8 mouse cellular contexts compared by ENCODE assay signal in the genomic region with DNA sequence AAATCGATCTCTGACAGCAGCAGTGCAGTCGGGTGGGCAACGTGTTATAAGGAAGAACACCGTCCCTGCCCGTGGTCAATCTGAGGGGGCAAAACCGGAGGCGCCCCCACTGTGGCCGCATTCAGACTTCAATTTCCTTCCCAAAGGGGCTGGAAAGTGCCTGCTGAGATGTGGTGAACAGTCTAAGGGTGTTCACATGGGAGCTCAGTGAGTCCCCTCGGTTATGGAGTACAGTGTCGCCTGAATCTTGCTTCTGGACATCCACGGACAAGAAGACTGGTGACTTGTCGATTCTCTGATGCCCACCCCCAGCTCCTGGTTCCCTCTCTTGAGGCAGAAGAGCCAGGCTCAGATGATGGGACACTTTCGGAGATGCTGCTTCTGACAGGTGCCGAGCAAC. TPM values are rescaled to one million over a fixed set of nuclear protein-coding genes. Genes with fewer than 3 reads are reported as not detected.
DNase-seq lines count a peak whose midpoint lies in the region; ATAC-seq and TF ChIP-seq lines count a peak whose summit lies in the region.

No protein-coding gene starts in this region.

- peak; percentile 6 for DNase-seq in embryo, embryonic 10 days (ENCODE audit: low spot score)
- DNase-seq in embryo, embryonic 11 days = no peak
- DNase-seq in spleen, adult 2 months (ENCODE audit: low read depth in 1 of 2, low spot score in 2 of 2) = no peak
- no peak for DNase-seq in spleen, postnatal 10 days (ENCODE audit: low spot score in 2 of 2)
- DNase-seq in limb, embryonic 14.5 days (ENCODE audit: low spot score) = no peak
- DNase-seq in retina, postnatal 1 day = no peak
- DNase-seq in cerebellum, adult 8-10 months = no peak

- H3K27me3 ChIP-seq in spleen, adult 2 months (ENCODE audit: control insufficient read depth, insufficient read depth, low read length) = no peaks in the 10 kb centered on the region
- H3K27me3 ChIP-seq in limb, embryonic 14.5 days (ENCODE audit: control insufficient read depth, insufficient read depth, low read length) = no peaks in the 10 kb centered on the region

- TF ChIP-seq CTCF in spleen, adult 2 months (IDR thresholded peaks at IDR 0.05; ENCODE audit: extremely low read depth, insufficient read depth, insufficient read length, insufficient replicate concordance) = no peak

- no peaks in the 10 kb centered on the region for H3K36me3 ChIP-seq in spleen, adult 2 months (ENCODE audit: control insufficient read depth, insufficient read depth, low read length)
- H3K36me3 ChIP-seq in limb, embryonic 14.5 days (ENCODE audit: control insufficient read depth, insufficient read depth, low read length) = 0 out of 2 replicates have a peak, but pooled peaks cover 5% of the 10 kb centered on the region

- H3K27ac ChIP-seq in spleen, adult 2 months (ENCODE audit: insufficient read depth, low read length) = no peak overlapping the region
- H3K27ac ChIP-seq in limb, embryonic 14.5 days (replicated peaks; ENCODE audit: low read depth, low read length) = no peak overlapping the region

- H3K9ac ChIP-seq in limb, embryonic 14.5 days (ENCODE audit: low read depth, low read length, severe bottlenecking) = peak overlapping the region; percentile 85

- WGBS in spleen, adult 2 months = 22% methylated on average over 14 of the region's 14 CpGs
- 12% methylated on average over 14 of the region's 14 CpGs for WGBS in limb, embryonic 14.5 days

- peak overlapping the region; percentile 76 for H3K4me2 ChIP-seq in limb, embryonic 14.5 days (replicated peaks; ENCODE audit: low read depth, low read length, severe bottlenecking)

- H3K4me1 ChIP-seq in spleen, adult 2 months (ENCODE audit: control insufficient read depth, insufficient read depth, insufficient read length) = no peaks in the 10 kb centered on the region
- H3K4me1 ChIP-seq in limb, embryonic 14.5 days (ENCODE audit: control insufficient read depth, insufficient read depth, low read length) = peaks cover 6% of the 10 kb centered on the region

- H3K4me3 ChIP-seq in spleen, adult 2 months (ENCODE audit: extremely low read depth, insufficient read depth, insufficient read length) = peak overlapping the region; percentile 34; the same call in 1 of the 2 replicates
- H3K4me3 ChIP-seq in limb, embryonic 14.5 days (replicated peaks; ENCODE audit: low read length) = peak overlapping the region; percentile 84

- ATAC-seq in limb, embryonic 14.5 days (ENCODE audit: low FRiP score, low read depth) = peak; percentile 14; the same call in 1 of the 2 replicates
- ATAC-seq in activated CD4-positive, CD25-positive, alpha-beta regulatory T cell, adult 4 months = no peak

- H3K9me3 ChIP-seq in limb, embryonic 14.5 days (ENCODE audit: control insufficient read depth, low read length) = no peaks in the 10 kb centered on the region

- no peak for TF ChIP-seq POLR2A in spleen, adult 2 months (IDR thresholded peaks at IDR 0.05; ENCODE audit: low read depth, low read length)
- TF ChIP-seq POLR2A in limb, embryonic 14.5 days (IDR thresholded peaks at IDR 0.05; ENCODE audit: borderline replicate concordance, extremely low read depth, insufficient read depth, insufficient read length) = no peak

RNA-seq across cellular contexts. Expression of a gene that starts 0.6 kb away (rescaled TPM):
- 0.34 and 0.36 TPM in 2 replicates for polyA plus RNA-seq in spleen, adult 2 months (2012; rRNA removed)
- 6.1 and 9.6 TPM in 2 replicates for polyA plus RNA-seq in limb, embryonic 14.5 days (2012; rRNA removed)
- polyA plus RNA-seq in limb, embryonic 14.5 days (2014; fragmentation: Nextera tagmentation; extraction: Ambion mirVana) = 6.4 and 8.8 TPM in 2 replicates
- not detected for polyA plus RNA-seq in activated CD4-positive, CD25-positive, alpha-beta regulatory T cell, adult 4 months (2017; shearing (Covaris generic))

RNA-seq across cellular contexts. Expression of a gene that starts 11.7 kb away (rescaled TPM):
- not detected in 2 replicates for polyA plus RNA-seq in spleen, adult 2 months (2012; rRNA removed)
- not detected in 2 replicates for polyA plus RNA-seq in limb, embryonic 14.5 days (2012; rRNA removed)
- polyA plus RNA-seq in limb, embryonic 14.5 days (2014; fragmentation: Nextera tagmentation; extraction: Ambion mirVana) = not detected in 2 replicates
- not detected for polyA plus RNA-seq in activated CD4-positive, CD25-positive, alpha-beta regulatory T cell, adult 4 months (2017; shearing (Covaris generic))

RNA-seq across cellular contexts. Expression of a gene that starts 45.6 kb away (rescaled TPM):
- not detected in 2 replicates for polyA plus RNA-seq in spleen, adult 2 months (2012; rRNA removed)
- not detected in 2 replicates for polyA plus RNA-seq in limb, embryonic 14.5 days (2012; rRNA removed)
- polyA plus RNA-seq in limb, embryonic 14.5 days (2014; fragmentation: Nextera tagmentation; extraction: Ambion mirVana) = 0.06 TPM in 1 of 2 replicates, not detected in the other
- under 1 TPM in 1 of 2 experiments, not detected in 1; 0.20 TPM for polyA plus RNA-seq in activated CD4-positive, CD25-positive, alpha-beta regulatory T cell, adult 4 months (2017; shearing (Covaris generic))

RNA-seq across cellular contexts. Expression of a gene that starts 56.2 kb away (rescaled TPM):
- polyA plus RNA-seq in spleen, adult 2 months (2012; rRNA removed) = not detected in 2 replicates
- polyA plus RNA-seq in limb, embryonic 14.5 days (2012; rRNA removed) = not detected in 2 replicates
- polyA plus RNA-seq in limb, embryonic 14.5 days (2014; fragmentation: Nextera tagmentation; extraction: Ambion mirVana) = not detected in 2 replicates
- not detected for polyA plus RNA-seq in activated CD4-positive, CD25-positive, alpha-beta regulatory T cell, adult 4 months (2017; shearing (Covaris generic))
